Mouse (Mus musculus): ENCODE results near the gene Igf2bp1.
"Not testable (repeated sequence)": the region's sequence is repeated elsewhere in the genome, so short reads cannot be mapped to it uniquely, and the experiment has no call there.

Igf2bp1 gene

DNA sequence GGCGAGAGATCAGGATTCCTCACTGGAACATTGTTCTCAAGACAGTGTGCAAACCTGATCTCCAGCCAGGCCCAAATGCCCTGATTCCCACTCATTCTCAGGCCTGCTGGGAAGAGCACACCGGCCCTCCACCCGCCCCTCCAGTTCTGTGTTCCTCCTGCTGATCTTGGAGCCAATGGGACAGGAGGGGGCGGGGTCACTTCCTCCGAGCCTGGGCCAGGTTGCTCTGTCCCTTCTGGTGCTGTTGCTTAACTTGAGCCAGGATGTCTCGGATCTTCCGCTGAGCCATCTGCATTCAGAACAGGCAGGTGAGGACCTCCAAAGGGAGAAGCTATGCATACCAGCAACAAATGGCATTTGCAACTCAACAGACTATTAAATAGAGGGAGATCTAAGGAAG lies 42.4 kb downstream of the Igf2bp1 start:
- no peak for DNase-seq (ENCODE audit: low spot score in 2 of 2)

DNA sequence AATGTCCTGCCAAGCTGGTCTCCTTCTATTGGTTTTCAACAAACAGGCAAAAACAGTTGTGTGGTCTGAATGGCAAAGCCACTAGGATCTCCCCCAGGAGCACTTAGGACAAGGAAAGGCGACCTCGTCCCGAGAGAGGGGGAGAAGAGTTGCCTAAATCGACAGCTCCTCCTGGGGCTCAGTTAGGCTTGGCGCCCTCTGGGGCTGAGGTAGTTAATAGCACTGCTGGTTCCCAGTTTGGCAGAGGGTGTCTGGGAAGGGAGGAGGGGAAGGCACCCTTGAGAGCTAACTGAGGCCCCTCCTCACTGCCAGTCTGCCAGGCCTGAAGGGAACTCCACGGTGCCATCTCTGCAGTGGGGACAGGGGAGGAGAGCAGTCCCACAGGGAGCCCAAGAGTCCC lies 46.6 kb downstream of the Igf2bp1 start:
- DNase-seq (ENCODE audit: low spot score in 2 of 2) = no peak

- no peak for DNase-seq (ENCODE audit: low spot score in 2 of 2)
These were observed 47.5 kb downstream of the Igf2bp1 start for GRCm38 (mm10) chr11:95958251-95958650.

DNA sequence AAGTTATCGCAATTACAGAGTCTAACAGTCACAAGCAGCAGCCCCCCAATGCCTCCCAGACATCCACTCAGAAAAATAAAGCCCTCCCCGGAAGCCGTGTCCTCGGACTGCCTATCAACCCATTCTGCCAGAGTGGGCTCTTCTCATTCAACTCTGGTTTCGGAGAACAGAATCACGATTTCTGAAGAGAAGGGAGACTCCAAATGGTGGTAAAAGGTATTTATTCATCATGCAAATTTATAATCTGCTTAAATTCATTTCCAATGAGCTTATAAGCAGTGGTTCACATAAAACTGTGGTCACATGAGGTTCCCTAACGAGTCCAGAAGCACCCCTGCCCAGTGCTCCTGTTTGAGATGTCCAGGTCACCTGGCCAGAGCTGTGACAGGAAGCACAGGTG lies 48.3 kb downstream of the Igf2bp1 start:
- no peak for DNase-seq (ENCODE audit: low spot score in 2 of 2)

DNA sequence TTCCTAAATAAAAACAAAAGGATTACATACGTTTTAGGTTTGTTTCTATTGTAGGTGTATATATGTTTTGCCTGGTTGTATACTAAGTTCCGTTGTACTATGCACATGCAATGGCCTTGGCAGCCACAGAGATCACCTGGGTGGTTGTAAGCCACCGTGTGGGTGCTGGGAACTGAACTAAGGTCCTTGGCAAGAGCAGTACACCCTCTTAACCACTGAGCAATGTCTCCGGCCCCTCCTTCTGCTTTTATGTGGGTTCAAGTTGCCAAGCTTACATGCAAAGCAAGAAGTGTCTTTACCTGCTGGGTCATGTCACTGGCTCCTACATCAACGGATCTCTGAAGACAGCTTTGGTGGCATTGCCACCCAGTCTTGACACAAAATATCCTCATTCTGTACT lies 52.4 kb downstream of the Igf2bp1 start:
- no peak for DNase-seq (ENCODE audit: low spot score in 2 of 2)

GRCm38 (mm10) chr11:95945838-95946472 lies 59.8 kb downstream of the Igf2bp1 start:
- no peak for DNase-seq (ENCODE audit: low spot score in 2 of 2)

GRCm38 (mm10) chr11:95939828-95940507 lies 65.8 kb downstream of the Igf2bp1 start:
- no peak for DNase-seq (ENCODE audit: low spot score in 2 of 2)

DNA sequence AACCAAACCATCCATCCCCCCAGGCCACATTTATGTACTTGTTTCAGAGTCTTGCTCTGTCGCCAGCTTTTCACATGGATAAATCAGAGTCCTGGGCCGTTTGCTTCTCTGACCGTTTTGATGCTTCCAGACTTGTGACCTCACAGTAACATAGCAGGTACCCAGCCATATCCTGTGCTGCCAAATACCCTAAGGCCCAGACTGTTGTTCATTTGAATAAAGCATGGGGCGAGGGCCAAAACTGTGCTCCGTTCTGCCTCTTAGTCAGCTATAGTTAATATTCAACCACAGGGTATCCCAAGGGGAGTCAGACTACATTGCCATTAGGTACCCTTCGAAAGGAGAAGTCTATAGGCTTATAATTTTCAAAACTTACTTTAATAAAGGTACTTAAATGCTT lies 69.3 kb downstream of the Igf2bp1 start:
- no peak for DNase-seq (ENCODE audit: low spot score in 2 of 2)

GRCm38 (mm10) chr11:95932168-95932567 lies 73.6 kb downstream of the Igf2bp1 start:
- DNase-seq (ENCODE audit: low spot score in 2 of 2) = not testable (repeated sequence)

DNA sequence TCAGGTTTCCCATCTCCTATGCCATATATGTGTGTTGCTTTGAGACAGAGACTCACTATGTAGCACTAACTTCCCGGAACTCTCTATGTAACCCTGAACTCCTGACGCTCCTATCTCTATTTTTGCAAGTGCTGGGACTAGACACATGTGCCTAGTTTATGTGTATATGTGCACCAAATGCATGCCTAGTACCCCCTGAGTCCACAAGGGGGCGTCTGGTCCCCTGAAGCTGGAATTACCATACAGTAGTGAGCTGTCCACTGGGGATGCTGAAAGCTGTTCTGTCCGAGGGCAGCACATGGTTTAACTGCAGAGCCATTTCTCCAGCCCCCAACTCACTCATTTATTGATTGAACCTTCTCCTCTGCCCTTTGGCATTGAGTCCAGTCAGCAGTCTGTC lies 79.3 kb downstream of the Igf2bp1 start:
- DNase-seq (ENCODE audit: low spot score in 2 of 2) = no peak

- no peak for DNase-seq (ENCODE audit: low spot score in 2 of 2)
These were observed 79.8 kb downstream of the Igf2bp1 start for GRCm38 (mm10) chr11:95925976-95926375.

GRCm38 (mm10) chr11:95924215-95924614 lies 81.5 kb downstream of the Igf2bp1 start:
- DNase-seq (ENCODE audit: low spot score in 2 of 2) = no peak

DNA sequence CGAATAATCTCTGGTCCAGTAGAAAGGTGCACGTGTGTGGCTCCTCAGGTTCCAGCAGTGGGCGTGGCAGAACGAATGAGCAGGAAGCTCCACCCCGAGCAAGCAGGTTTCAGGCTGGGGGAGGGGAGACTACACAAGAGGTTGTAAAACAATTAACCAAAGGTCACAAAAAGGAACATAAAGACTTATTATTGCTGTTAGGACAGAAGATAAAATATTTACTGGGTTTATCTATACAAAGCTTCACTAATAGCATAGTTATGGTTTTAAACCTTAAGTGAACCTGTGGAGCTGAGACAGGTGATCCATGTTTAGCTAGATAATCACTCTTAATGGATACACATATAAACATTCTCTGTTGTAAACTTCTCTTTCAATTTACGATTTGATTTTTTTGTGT lies 82.3 kb downstream of the Igf2bp1 start:
- not testable (repeated sequence) for DNase-seq (ENCODE audit: low spot score in 2 of 2)

GRCm38 (mm10) chr11:95921991-95922621 lies 83.6 kb downstream of the Igf2bp1 start:
- no peak for DNase-seq (ENCODE audit: low spot score in 2 of 2)

- no peak for DNase-seq (ENCODE audit: low spot score in 2 of 2)
These were observed 89.3 kb downstream of the Igf2bp1 start for GRCm38 (mm10) chr11:95916426-95916825.

DNA sequence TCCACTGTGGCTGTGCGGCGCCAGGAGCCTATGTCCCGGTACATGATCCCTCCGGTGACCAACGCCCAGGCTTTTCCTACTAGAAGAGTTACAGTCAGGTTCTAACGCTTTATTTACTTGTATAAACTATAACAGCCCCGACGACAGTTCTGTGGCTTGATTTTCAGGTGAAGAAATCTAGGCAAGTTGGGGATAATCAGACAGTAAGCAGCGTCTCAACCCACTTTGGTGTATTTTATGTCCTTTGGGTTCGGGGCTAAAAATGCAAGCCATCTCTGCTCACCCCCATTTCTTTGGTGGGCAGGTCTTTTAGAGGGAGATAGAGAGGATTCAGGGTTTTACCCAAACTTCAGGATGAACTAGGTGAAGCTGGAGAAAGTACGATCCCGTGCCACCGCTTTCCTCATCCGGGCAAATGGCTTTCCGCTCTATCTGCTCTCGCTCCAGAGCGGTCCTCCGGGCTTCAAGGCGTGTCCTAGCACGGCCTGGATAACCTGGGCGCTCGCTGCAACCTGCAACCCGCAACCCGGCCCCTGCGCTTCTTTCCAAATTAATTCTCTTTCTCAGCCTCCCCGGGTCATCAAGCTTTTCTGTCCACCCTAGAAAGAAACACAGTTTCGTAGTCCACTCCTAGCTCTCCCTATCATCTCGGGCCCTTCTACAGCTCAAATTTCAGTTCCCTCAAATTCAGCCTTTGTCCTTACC lies 90.6 kb downstream of the Igf2bp1 start:
- no peak for DNase-seq (ENCODE audit: low spot score in 2 of 2)

DNA sequence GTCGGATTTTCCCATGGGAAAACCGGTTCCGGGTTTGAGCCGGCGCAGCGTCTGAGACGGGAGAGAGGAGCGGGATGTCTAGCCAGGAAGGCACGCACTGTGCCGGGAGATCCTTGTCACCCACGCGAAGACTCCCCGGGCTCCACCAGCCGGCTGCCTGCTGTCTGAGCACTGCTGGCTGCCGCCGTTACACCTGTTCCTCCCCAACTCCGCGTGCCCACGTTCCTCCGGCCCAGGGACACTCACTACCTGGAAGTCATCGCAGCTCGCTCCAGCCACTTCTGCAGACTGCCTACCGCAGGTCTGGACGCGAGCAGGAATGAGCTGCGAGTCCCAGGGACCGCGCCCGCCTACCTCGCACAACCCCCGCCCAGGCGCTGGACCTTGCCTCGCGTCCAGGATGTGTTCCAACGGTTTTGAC lies 91.2 kb downstream of the Igf2bp1 start, which contains the start of gene B4galnt2:
Gene B4galnt2 (minus strand): TSS at position 321 of the 421 bp plus-strand sequence.
- no peak for DNase-seq (ENCODE audit: low spot score in 2 of 2)

GRCm38 (mm10) chr11:95913959-95914566 lies 91.7 kb downstream of the Igf2bp1 start:
- no peak for DNase-seq (ENCODE audit: low spot score in 2 of 2)

DNA sequence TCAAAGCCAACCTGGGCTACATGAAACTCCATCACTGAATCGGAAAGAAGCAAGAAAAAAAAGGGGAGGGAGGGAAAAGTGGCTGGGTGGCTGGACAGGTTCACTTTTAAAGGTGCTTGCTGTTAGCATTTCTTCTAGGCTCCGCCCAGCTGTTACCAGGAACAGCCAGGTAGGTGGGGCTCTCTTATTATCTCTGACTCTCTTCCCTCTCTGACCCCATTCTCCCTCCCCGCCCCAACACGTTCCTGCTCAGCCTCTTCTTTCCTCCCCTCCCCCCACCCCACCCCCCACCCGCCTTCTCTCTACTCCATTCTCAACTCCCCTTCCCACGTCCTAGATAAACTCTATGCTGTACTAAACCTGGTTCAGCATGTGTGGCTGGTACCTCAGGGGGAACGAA lies 94.2 kb downstream of the Igf2bp1 start:
- no peak for DNase-seq (ENCODE audit: low spot score in 2 of 2)

DNA sequence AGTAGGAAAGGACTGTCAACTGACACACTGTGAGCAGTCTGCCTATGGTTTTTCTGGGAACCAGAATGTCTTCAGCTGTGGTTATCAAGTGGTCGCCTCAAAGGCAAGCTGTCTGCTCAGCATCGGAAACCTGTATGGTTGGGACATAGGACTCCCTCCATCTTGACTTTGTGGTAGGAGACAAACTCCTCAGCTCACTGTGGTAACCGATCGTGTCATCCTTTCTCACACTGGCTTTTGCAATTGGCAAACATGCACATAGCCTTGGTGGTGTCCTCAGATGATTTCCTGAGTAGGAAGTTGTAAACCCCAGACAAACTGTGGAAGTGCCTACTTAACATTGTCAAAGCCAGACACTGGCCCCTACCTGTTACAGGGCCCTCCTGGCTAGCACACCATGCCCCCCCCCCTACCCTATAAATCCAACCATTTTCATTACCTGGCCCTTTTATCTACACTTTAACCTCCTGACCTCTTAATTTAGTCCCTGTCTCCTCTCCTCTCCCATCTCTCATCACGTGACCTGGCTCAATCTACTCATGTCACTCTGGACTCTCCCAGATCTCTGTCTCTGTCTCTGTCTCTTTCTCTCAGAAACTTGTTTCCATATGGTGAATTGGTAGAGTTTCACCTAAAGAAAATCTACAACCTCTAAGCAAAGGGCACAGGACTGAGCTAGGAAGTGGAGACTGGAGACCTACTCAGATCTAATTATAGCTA lies 97.8 kb downstream of the Igf2bp1 start:
- no peak for DNase-seq (ENCODE audit: low spot score in 2 of 2)
